Mouse (Mus musculus) midbrain, embryonic 15.5 days (tissue): ENCODE results near the gene Taf10. TPM values are rescaled to one million over a fixed set of nuclear protein-coding genes. Genes with fewer than 3 reads are reported as not detected.
"Not testable (repeated sequence)": the region's sequence is repeated elsewhere in the genome, so short reads cannot be mapped to it uniquely, and the experiment has no call there.

Experiments used
- ATAC-seq: fragments of 200-750 bp; cut with Nextera tagmentation; replicated peaks from 2 replicates; pipeline ENCODE4 v1.8.0; 2017; ENCODE audit warnings: moderate TSS enrichment
- H3K27ac ChIP-seq: fragments of 300-500 bp; sonication (generic); 2 replicates; pipeline ENCODE4 v1.5.1; 2015; ENCODE audit warnings: mild to moderate bottlenecking, inconsistent platforms
- H3K27me3 ChIP-seq: fragments of 300-500 bp; sonication (generic); replicated peaks from 2 replicates; pipeline ENCODE4 v1.6.1; 2015; ENCODE audit warnings: inconsistent platforms
- H3K36me3 ChIP-seq: fragments of 300-500 bp; sonication (generic); replicated peaks from 2 replicates; pipeline ENCODE4 v1.6.1; 2015; ENCODE audit warnings: inconsistent platforms
- H3K4me1 ChIP-seq: fragments of 300-500 bp; sonication (generic); 2 replicates; pipeline ENCODE4 v1.6.1; 2015; ENCODE audit warnings: inconsistent platforms
- H3K4me2 ChIP-seq: fragments of 300-500 bp; sonication (generic); 2 replicates; pipeline ENCODE4 v1.6.1; 2015; ENCODE audit warnings: inconsistent platforms, mild to moderate bottlenecking, moderate library complexity
- H3K4me3 ChIP-seq: fragments of 300-500 bp; sonication (generic); 2 replicates; pipeline ENCODE4 v1.5.1; 2015; ENCODE audit warnings: mild to moderate bottlenecking, inconsistent platforms
- H3K9ac ChIP-seq: fragments of 300-500 bp; sonication (generic); 2 replicates; pipeline ENCODE4 v1.6.1; 2015; ENCODE audit warnings: mild to moderate bottlenecking, inconsistent platforms
- H3K9me3 ChIP-seq: fragments of 300-500 bp; sonication (generic); 2 replicates; pipeline ENCODE4 v1.6.1; 2016; ENCODE audit warnings: inconsistent platforms
- WGBS: fragments of 180-500 bp; shearing (Covaris S2); methylation state at CpG from one replicate; pipeline ENCODE4 v1.1.7; 2015; ENCODE audit warnings: mixed read lengths; 5-methylcytosine and 5-hydroxymethylcytosine counted together
- polyA plus RNA-seq: library from polyadenylated mRNA; unstranded; fragments of >200 nt; fragmentation: Nextera tagmentation; extraction: Ambion mirVana; gene quantifications from 2 replicates; pipeline ENCODE4 v1.2.1, GENCODE M21; 2015

Gene Taf10
- polyA plus RNA-seq, 1 experiment from 2014 or later: 89.7 TPM

- H3K27me3 ChIP-seq: not testable (repeated sequence)
These were observed 8.7 kb downstream of the Taf10 start for GRCm38 (mm10) chr7:105735464-105735863.

GRCm38 (mm10) chr7:105734826-105735225, 9.3 kb downstream of the Taf10 start:
- Histone ChIP-seq H3K4me1 (peaks cover 27% of the 10 kb centered on the region), H3K9me3 (no peaks in the 10 kb centered on the region), H3K36me3 (peaks cover 22% of the 10 kb centered on the region; the same call in 1 of the 2 replicates), H3K4me2 (no peak overlapping the region), H3K4me3 (no peak overlapping the region), H3K27me3 (no peaks in the 10 kb centered on the region), H3K9ac (no peak overlapping the region), H3K27ac (no peak overlapping the region)
- 93% methylated on average over 8 of the region's 8 CpGs for WGBS
- no peak for ATAC-seq

More at GRCm38 (mm10) chr7:105735464-105735863, 8.7 kb downstream of the Taf10 start:
- 53% methylated on average over 4 of the region's 4 CpGs for whole genome bisulfite sequencing
- not testable (repeated sequence) for H3K9me3 ChIP-seq, ATAC-seq, H3K27ac ChIP-seq
- H3K9ac ChIP-seq: peak overlapping the region; percentile 93
- peaks cover 26% of the 10 kb centered on the region; the same call in 1 of the 2 replicates for H3K36me3 ChIP-seq
- H3K4me2 ChIP-seq: peak overlapping the region; percentile 95
- peaks cover 27% of the 10 kb centered on the region for H3K4me1 ChIP-seq
- peak overlapping the region; percentile 84 for H3K4me3 ChIP-seq

- ATAC-seq: no peak
- no peak overlapping the region for H3K9ac ChIP-seq
- H3K4me1 ChIP-seq: peaks cover 23% of the 10 kb centered on the region
- peaks cover 22% of the 10 kb centered on the region; the same call in 1 of the 2 replicates for H3K36me3 ChIP-seq
- 97% methylated on average over 11 of the region's 11 CpGs for WGBS
- no peak overlapping the region for H3K27ac ChIP-seq
- no peaks in the 10 kb centered on the region for H3K9me3 ChIP-seq
- H3K27me3 ChIP-seq: no peaks in the 10 kb centered on the region
- no peak overlapping the region for H3K4me3 ChIP-seq
- no peak overlapping the region for H3K4me2 ChIP-seq
These were observed 10.3 kb downstream of the Taf10 start for GRCm38 (mm10) chr7:105733836-105734235.

GRCm38 (mm10) chr7:105728701-105729428, 15.3 kb downstream of the Taf10 start:
- Histone ChIP-seq H3K27ac (no peak overlapping the region), H3K36me3 (peaks cover 20% of the 10 kb centered on the region; the same call in 1 of the 2 replicates), H3K4me2 (no peak overlapping the region), H3K4me3 (no peak overlapping the region), H3K4me1 (peaks cover 4% of the 10 kb centered on the region), H3K9ac (no peak overlapping the region; the same call in 1 of the 2 replicates), H3K9me3 (no peaks in the 10 kb centered on the region), H3K27me3 (no peaks in the 10 kb centered on the region)
- no peak for ATAC-seq
- 23% methylated on average over 6 of the region's 6 CpGs for WGBS

- H3K27ac ChIP-seq: peak overlapping the region; percentile 62
- no peak overlapping the region for H3K4me2 ChIP-seq
- WGBS: 93% methylated on average over 4 of the region's 4 CpGs
- H3K4me3 ChIP-seq: no peak overlapping the region
- peaks cover 4% of the 10 kb centered on the region for H3K4me1 ChIP-seq
- H3K9me3 ChIP-seq: no peaks in the 10 kb centered on the region
- peaks cover 3% of the 10 kb centered on the region; the same call in 1 of the 2 replicates for H3K36me3 ChIP-seq
- no peak overlapping the region for H3K9ac ChIP-seq
- H3K27me3 ChIP-seq: no peaks in the 10 kb centered on the region
- no peak for ATAC-seq
These were observed 17.2 kb downstream of the Taf10 start for GRCm38 (mm10) chr7:105726980-105727325.

- no peaks in the 10 kb centered on the region for H3K27me3 ChIP-seq
- no peaks in the 10 kb centered on the region for H3K9me3 ChIP-seq
- no peak overlapping the region for H3K4me2 ChIP-seq
- no peak overlapping the region for H3K4me3 ChIP-seq
- H3K36me3 ChIP-seq: no peaks in the 10 kb centered on the region
- peak; percentile 90 for ATAC-seq
- WGBS: 80% methylated on average over 4 of the region's 4 CpGs
- H3K4me1 ChIP-seq: peaks cover 4% of the 10 kb centered on the region
- H3K27ac ChIP-seq: peak overlapping the region; percentile 62
- no peak overlapping the region for H3K9ac ChIP-seq
These were observed 17.8 kb downstream of the Taf10 start for GRCm38 (mm10) chr7:105726144-105726979.

GRCm38 (mm10) chr7:105721916-105722315, 22.2 kb downstream of the Taf10 start:
- Histone ChIP-seq H3K4me2 (no peak overlapping the region), H3K27me3 (no peaks in the 10 kb centered on the region), H3K36me3 (no peaks in the 10 kb centered on the region), H3K9ac (no peak overlapping the region), H3K27ac (no peak overlapping the region), H3K4me3 (no peak overlapping the region), H3K9me3 (no peaks in the 10 kb centered on the region), H3K4me1 (peaks cover 4% of the 10 kb centered on the region)
- no peak for ATAC-seq
- 66% methylated on average over 2 of the region's 2 CpGs for WGBS

- H3K4me2 ChIP-seq: no peak overlapping the region
- H3K36me3 ChIP-seq: no peaks in the 10 kb centered on the region
- ATAC-seq: no peak
- no peaks in the 10 kb centered on the region for H3K27me3 ChIP-seq
- 59% methylated on average over 3 of the region's 3 CpGs for WGBS
- H3K27ac ChIP-seq: no peak overlapping the region
- no peaks in the 10 kb centered on the region for H3K4me1 ChIP-seq
- no peak overlapping the region for H3K4me3 ChIP-seq
- H3K9me3 ChIP-seq: no peaks in the 10 kb centered on the region
- H3K9ac ChIP-seq: no peak overlapping the region
These were observed 28.8 kb downstream of the Taf10 start for GRCm38 (mm10) chr7:105715366-105715765.

- no peaks in the 10 kb centered on the region for H3K9me3 ChIP-seq
- H3K4me1 ChIP-seq: no peaks in the 10 kb centered on the region
- H3K4me3 ChIP-seq: no peak overlapping the region
- no peak overlapping the region for H3K9ac ChIP-seq
- no peak overlapping the region for H3K4me2 ChIP-seq
- H3K27ac ChIP-seq: no peak overlapping the region
- 95% methylated on average over 5 of the region's 5 CpGs for WGBS
- H3K27me3 ChIP-seq: no peaks in the 10 kb centered on the region
- H3K36me3 ChIP-seq: no peaks in the 10 kb centered on the region
- ATAC-seq: no peak
These were observed 35.4 kb downstream of the Taf10 start for GRCm38 (mm10) chr7:105708733-105709132.

GRCm38 (mm10) chr7:105703816-105704215, 40.3 kb downstream of the Taf10 start:
- ATAC-seq: no peak

GRCm38 (mm10) chr7:105703184-105703583, 41.0 kb downstream of the Taf10 start:
- Histone ChIP-seq H3K9me3 (no peaks in the 10 kb centered on the region), H3K4me1 (no peaks in the 10 kb centered on the region), H3K27me3 (no peaks in the 10 kb centered on the region), H3K4me3 (no peak overlapping the region), H3K4me2 (no peak overlapping the region), H3K27ac (no peak overlapping the region), H3K36me3 (no peaks in the 10 kb centered on the region), H3K9ac (no peak overlapping the region)
- no peak for ATAC-seq
- 86% methylated on average over 16 of the region's 16 CpGs for WGBS

More at GRCm38 (mm10) chr7:105703816-105704215, 40.3 kb downstream of the Taf10 start:
- Histone ChIP-seq H3K36me3 (no peaks in the 10 kb centered on the region), H3K4me2 (no peak overlapping the region), H3K9ac (no peak overlapping the region), H3K4me1 (no peaks in the 10 kb centered on the region), H3K27ac (no peak overlapping the region), H3K9me3 (no peaks in the 10 kb centered on the region), H3K4me3 (no peak overlapping the region), H3K27me3 (no peaks in the 10 kb centered on the region)
- 86% methylated on average over 4 of the region's 4 CpGs for WGBS

GRCm38 (mm10) chr7:105690875-105691274, 53.3 kb downstream of the Taf10 start:
- no peak overlapping the region for H3K4me3 ChIP-seq
- H3K36me3 ChIP-seq: no peaks in the 10 kb centered on the region
- no peaks in the 10 kb centered on the region for H3K27me3 ChIP-seq
- H3K4me1 ChIP-seq: no peaks in the 10 kb centered on the region
- no peak overlapping the region for H3K9ac ChIP-seq
- no peaks in the 10 kb centered on the region for H3K9me3 ChIP-seq
- no peak for ATAC-seq
- WGBS: 68% methylated on average over 1 of the region's 1 CpGs
- H3K27ac ChIP-seq: no peak overlapping the region
- no peak overlapping the region for H3K4me2 ChIP-seq
